In the genomic region with DNA sequence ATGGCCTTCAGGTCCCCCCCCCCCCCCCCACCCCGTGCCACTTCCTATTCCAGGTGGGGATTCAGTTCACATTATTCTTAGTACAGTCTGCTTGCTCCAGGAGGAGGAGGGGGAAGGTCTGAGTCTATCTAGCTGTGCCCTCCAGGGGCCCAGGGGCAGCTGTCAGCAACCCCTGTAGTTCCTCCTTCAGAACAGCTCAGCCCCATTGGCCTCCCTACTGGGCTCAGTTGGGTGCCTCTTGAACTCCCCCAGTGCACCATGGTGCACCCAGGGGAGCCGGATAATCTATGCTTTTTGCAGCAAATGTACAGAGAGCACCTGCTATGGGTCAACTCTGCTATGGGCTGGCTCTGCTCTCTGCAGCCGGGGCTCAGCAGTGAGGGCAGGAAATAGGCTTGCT, we compare ENCODE assay signal across 21 mouse cellular contexts.
DNase-seq lines count a peak whose midpoint lies in the region; ATAC-seq and TF ChIP-seq lines count a peak whose summit lies in the region.
"Had no signal": no experiment of that assay in that cellular context is flagged by ENCODE, and none has a peak within 500 bp of the region (broad histone marks: within the 10 kb centered on the region; RNA-seq: fewer than 3 reads in every experiment).

No protein-coding gene starts in this region.

- no peak overlapping the region for H3K4me2 ChIP-seq in intestine, postnatal 0 days (replicated peaks; ENCODE audit: low read depth)
- no peak overlapping the region for H3K4me2 ChIP-seq in intestine, embryonic 16.5 days (ENCODE audit: low read depth, low read length)
- H3K4me2 ChIP-seq: embryonic facial prominence, embryonic 13.5 days; heart, embryonic 12.5 days; hindbrain, embryonic 14.5 days; intestine, embryonic 15.5 days; limb, embryonic 15.5 days; lung, embryonic 14.5 days had no signal

- no peak overlapping the region for H3K27ac ChIP-seq in intestine, postnatal 0 days (ENCODE audit: low read depth, low read length)
- H3K27ac ChIP-seq in intestine, embryonic 16.5 days (ENCODE audit: low read length), result no peak overlapping the region
- no peak overlapping the region for H3K27ac ChIP-seq in spleen, adult 2 months (ENCODE audit: insufficient read depth, low read length)
- H3K27ac ChIP-seq: embryonic facial prominence, embryonic 13.5 days; hindbrain, embryonic 14.5 days; intestine, embryonic 15.5 days; kidney, postnatal 0 days; limb, embryonic 15.5 days; midbrain, embryonic 10.5 days had no signal

- ATAC-seq in intestine, postnatal 0 days, result peak; percentile 25; the same call in 1 of the 2 replicates
- ATAC-seq in intestine, embryonic 16.5 days, result no peak
- peak; percentile 35 for ATAC-seq in granulocyte monocyte progenitor cell, adult 5-6 weeks (replicated peaks; ENCODE audit: poor library complexity, severe bottlenecking)
- ATAC-seq: forebrain, embryonic 16.5 days; intestine, embryonic 15.5 days had no signal

- H3K27me3 ChIP-seq in intestine, postnatal 0 days (replicated peaks; ENCODE audit: control insufficient read depth, insufficient read depth, low read length), result no peaks in the 10 kb centered on the region
- H3K27me3 ChIP-seq in intestine, embryonic 16.5 days (replicated peaks; ENCODE audit: control insufficient read depth, insufficient read depth, low read length), result no peaks in the 10 kb centered on the region
- no peaks in the 10 kb centered on the region for H3K27me3 ChIP-seq in spleen, adult 2 months (ENCODE audit: control insufficient read depth, insufficient read depth, low read length)
- H3K27me3 ChIP-seq: embryonic facial prominence, embryonic 13.5 days; heart, embryonic 12.5 days; intestine, embryonic 15.5 days; limb, embryonic 15.5 days had no signal

- no peaks in the 10 kb centered on the region for H3K36me3 ChIP-seq in intestine, postnatal 0 days (ENCODE audit: control insufficient read depth, insufficient read depth)
- no peaks in the 10 kb centered on the region for H3K36me3 ChIP-seq in intestine, embryonic 16.5 days (ENCODE audit: control insufficient read depth, insufficient read depth, low read length)
- H3K36me3 ChIP-seq in spleen, adult 2 months (ENCODE audit: control insufficient read depth, insufficient read depth, low read length), result no peaks in the 10 kb centered on the region
- H3K36me3 ChIP-seq: embryonic facial prominence, embryonic 13.5 days; heart, embryonic 12.5 days; intestine, embryonic 15.5 days; limb, embryonic 15.5 days; midbrain, embryonic 10.5 days had no signal

- DNase-seq in A20 (ENCODE audit: low read depth, low spot score), result peak; percentile 56
- DNase-seq in spleen, adult 2 months (ENCODE audit: low read depth in 1 of 2, low spot score in 2 of 2), result peak; percentile 14 to 50
- no peak for DNase-seq in adrenal gland, postnatal 25 days
- DNase-seq in gastrocnemius, adult 8-10 months (ENCODE audit: low spot score in 2 of 2), result no peak
- DNase-seq in left cerebral cortex, adult 8-10 months (ENCODE audit: low spot score in 2 of 2), result no peak
- DNase-seq: cerebellum, adult 9-11 months; gastrocnemius, postnatal 36 days; heart, postnatal 14 days; lung, embryonic 14.5 days; lung, postnatal 36 days had no signal

- WGBS in intestine, postnatal 0 days, result 46% methylated on average over 2 of the region's 3 CpGs
- WGBS in intestine, embryonic 16.5 days, result 46% methylated on average over 3 of the region's 3 CpGs
- 12% methylated on average over 3 of the region's 3 CpGs for WGBS in spleen, adult 2 months

- H3K9ac ChIP-seq in intestine, postnatal 0 days (ENCODE audit: low read depth, low read length), result no peak overlapping the region
- no peak overlapping the region for H3K9ac ChIP-seq in intestine, embryonic 16.5 days (ENCODE audit: low read depth, low read length)
- H3K9ac ChIP-seq: embryonic facial prominence, embryonic 13.5 days; heart, embryonic 12.5 days; hindbrain, embryonic 14.5 days; intestine, embryonic 15.5 days; limb, embryonic 15.5 days; lung, embryonic 14.5 days had no signal

- H3K4me3 ChIP-seq in intestine, postnatal 0 days (ENCODE audit: low read depth, low read length), result no peak overlapping the region
- H3K4me3 ChIP-seq in intestine, embryonic 16.5 days (ENCODE audit: low read length), result no peak overlapping the region
- H3K4me3 ChIP-seq in spleen, adult 2 months (ENCODE audit: extremely low read depth, insufficient read depth, insufficient read length), result no peak overlapping the region
- H3K4me3 ChIP-seq: embryonic facial prominence, embryonic 13.5 days; heart, embryonic 12.5 days; intestine, embryonic 15.5 days; limb, embryonic 15.5 days; midbrain, embryonic 10.5 days had no signal

- TF ChIP-seq CTCF in intestine, postnatal 0 days (IDR thresholded peaks at IDR 0.05; ENCODE audit: low read depth), result no peak
- TF ChIP-seq CTCF in spleen, adult 2 months (IDR thresholded peaks at IDR 0.05; ENCODE audit: extremely low read depth, insufficient read depth, insufficient read length, insufficient replicate concordance), result no peak

- no peaks in the 10 kb centered on the region for H3K4me1 ChIP-seq in intestine, postnatal 0 days (replicated peaks; ENCODE audit: control insufficient read depth, insufficient read depth, low read length)
- H3K4me1 ChIP-seq in intestine, embryonic 16.5 days (ENCODE audit: control insufficient read depth, insufficient read depth, low read length), result 0 out of 2 replicates have a peak, but pooled peaks cover 3% of the 10 kb centered on the region
- H3K4me1 ChIP-seq in spleen, adult 2 months (ENCODE audit: control insufficient read depth, insufficient read depth, insufficient read length), result no peaks in the 10 kb centered on the region
- H3K4me1 ChIP-seq: embryonic facial prominence, embryonic 13.5 days; intestine, embryonic 15.5 days; limb, embryonic 15.5 days had no signal

- TF ChIP-seq POLR2A in spleen, adult 2 months (IDR thresholded peaks at IDR 0.05; ENCODE audit: low read depth, low read length), result no peak

- no peaks in the 10 kb centered on the region for H3K9me3 ChIP-seq in intestine, postnatal 0 days (ENCODE audit: control insufficient read depth)
- no peaks in the 10 kb centered on the region for H3K9me3 ChIP-seq in intestine, embryonic 16.5 days (ENCODE audit: control insufficient read depth, low read length)
- H3K9me3 ChIP-seq: embryonic facial prominence, embryonic 13.5 days; intestine, embryonic 15.5 days; limb, embryonic 15.5 days; midbrain, embryonic 10.5 days had no signal

Comparison
In these comparisons a context has a peak if more than half of its experiments do, and no peak if none do; other contexts are left out.
1. DNase-seq: peak in A20 (single experiment) and spleen, adult 2 months (2 of 2); none in adrenal gland, postnatal 25 days (single experiment), gastrocnemius, adult 8-10 months (0 of 2) and left cerebral cortex, adult 8-10 months (0 of 2).